Mouse (Mus musculus): ENCODE results near the gene Sec23b. TPM values are rescaled to one million over a fixed set of nuclear protein-coding genes. Genes with fewer than 3 reads are reported as not detected.

Sec23b gene
- 103 and 104 TPM in 2 replicates for polyA plus RNA-seq (2014; fragmentation: Nextera tagmentation; extraction: Ambion mirVana)

GRCm38 (mm10) chr2:144555820-144556552 lies at the start of gene Sec23b:
Sec23b (plus strand) TSS chr2:144556229.
- WGBS = under 1% methylated on average over 44 of the region's 44 CpGs
- Histone ChIP-seq H3K9me3 (ENCODE audit: control insufficient read depth, low read length) (no peaks in the 10 kb centered on the region), H3K27ac (replicated peaks; ENCODE audit: low read depth, low read length) (peak within 1 kb of the TSS; percentile 77), H3K27me3 (ENCODE audit: control insufficient read depth, insufficient read depth, low read length) (no peaks in the 10 kb centered on the region), H3K36me3 (ENCODE audit: control insufficient read depth, insufficient read depth, low read length) (peaks cover 2% of the 10 kb centered on the region; the same call in 1 of the 2 replicates), H3K4me2 (ENCODE audit: low read depth, severe bottlenecking) (peak within 1 kb of the TSS; percentile 59), H3K4me1 (ENCODE audit: control insufficient read depth, insufficient read depth, low read length) (0 out of 2 replicates have a peak, but pooled peaks cover 3% of the 10 kb centered on the region), H3K4me3 (ENCODE audit: low read depth, low read length) (peak within 1 kb of the TSS; percentile 79), H3K9ac (ENCODE audit: low read length) (peak within 1 kb of the TSS; percentile 84)
- peak; percentile 97 for DNase-seq (ENCODE audit: low spot score)
- peak; percentile 96 for ATAC-seq (ENCODE audit: insufficient number of reproducible peaks, low FRiP score, low TSS enrichment, low read depth)

GRCm38 (mm10) chr2:144514619-144515018 lies 41.4 kb upstream of the Sec23b start:
- no peak for ATAC-seq (ENCODE audit: insufficient number of reproducible peaks, low FRiP score, low TSS enrichment, low read depth)
- DNase-seq (ENCODE audit: low spot score) = no peak
- H3K4me1 ChIP-seq (ENCODE audit: control insufficient read depth, insufficient read depth, low read length) = no peaks in the 10 kb centered on the region
- no peak overlapping the region for H3K4me3 ChIP-seq (ENCODE audit: low read depth, low read length)
- H3K4me2 ChIP-seq (ENCODE audit: low read depth, severe bottlenecking) = no peak overlapping the region
- 85% methylated on average over 3 of the region's 3 CpGs for WGBS
- H3K27ac ChIP-seq (replicated peaks; ENCODE audit: low read depth, low read length) = no peak overlapping the region
- no peak overlapping the region for H3K9ac ChIP-seq (ENCODE audit: low read length)
- no peaks in the 10 kb centered on the region for H3K36me3 ChIP-seq (ENCODE audit: control insufficient read depth, insufficient read depth, low read length)
- H3K9me3 ChIP-seq (ENCODE audit: control insufficient read depth, low read length) = no peaks in the 10 kb centered on the region
- H3K27me3 ChIP-seq (ENCODE audit: control insufficient read depth, insufficient read depth, low read length) = no peaks in the 10 kb centered on the region

- Histone ChIP-seq H3K4me2 (ENCODE audit: low read depth, severe bottlenecking) (no peak overlapping the region), H3K9me3 (ENCODE audit: control insufficient read depth, low read length) (no peaks in the 10 kb centered on the region), H3K4me1 (ENCODE audit: control insufficient read depth, insufficient read depth, low read length) (no peaks in the 10 kb centered on the region), H3K36me3 (ENCODE audit: control insufficient read depth, insufficient read depth, low read length) (no peaks in the 10 kb centered on the region), H3K4me3 (ENCODE audit: low read depth, low read length) (no peak overlapping the region), H3K27me3 (ENCODE audit: control insufficient read depth, insufficient read depth, low read length) (no peaks in the 10 kb centered on the region), H3K9ac (ENCODE audit: low read length) (no peak overlapping the region), H3K27ac (replicated peaks; ENCODE audit: low read depth, low read length) (no peak overlapping the region)
- ATAC-seq (ENCODE audit: insufficient number of reproducible peaks, low FRiP score, low TSS enrichment, low read depth) = no peak
- DNase-seq (ENCODE audit: low spot score) = no peak
- 84% methylated on average over 3 of the region's 3 CpGs for WGBS
These were observed 36.3 kb upstream of the Sec23b start for GRCm38 (mm10) chr2:144519772-144520171.

GRCm38 (mm10) chr2:144525856-144526255 lies 30.2 kb upstream of the Sec23b start:
- DNase-seq (ENCODE audit: low spot score) (no peak), ATAC-seq (ENCODE audit: insufficient number of reproducible peaks, low FRiP score, low TSS enrichment, low read depth) (no peak)
- Histone ChIP-seq H3K4me2 (ENCODE audit: low read depth, severe bottlenecking) (no peak overlapping the region), H3K4me3 (ENCODE audit: low read depth, low read length) (no peak overlapping the region), H3K9ac (ENCODE audit: low read length) (no peak overlapping the region), H3K36me3 (ENCODE audit: control insufficient read depth, insufficient read depth, low read length) (no peaks in the 10 kb centered on the region), H3K27me3 (ENCODE audit: control insufficient read depth, insufficient read depth, low read length) (no peaks in the 10 kb centered on the region), H3K27ac (replicated peaks; ENCODE audit: low read depth, low read length) (no peak overlapping the region), H3K4me1 (ENCODE audit: control insufficient read depth, insufficient read depth, low read length) (peaks cover 4% of the 10 kb centered on the region; the same call in 1 of the 2 replicates), H3K9me3 (ENCODE audit: control insufficient read depth, low read length) (no peaks in the 10 kb centered on the region)
- WGBS = 61% methylated on average over 10 of the region's 10 CpGs

GRCm38 (mm10) chr2:144526981-144527820 lies 28.8 kb upstream of the Sec23b start, which contains the start of the genes Dzank1 and Polr3f:
Dzank1 (minus strand) TSS chr2:144527414.
Polr3f (plus strand) TSS chr2:144527718.
- H3K4me3 ChIP-seq (ENCODE audit: low read depth, low read length) = peak within 1 kb of the TSS; percentile 77
- ATAC-seq (ENCODE audit: insufficient number of reproducible peaks, low FRiP score, low TSS enrichment, low read depth) = peak; percentile 99
- H3K4me1 ChIP-seq (ENCODE audit: control insufficient read depth, insufficient read depth, low read length) = peaks cover 4% of the 10 kb centered on the region; the same call in 1 of the 2 replicates
- no peaks in the 10 kb centered on the region for H3K27me3 ChIP-seq (ENCODE audit: control insufficient read depth, insufficient read depth, low read length)
- H3K36me3 ChIP-seq (ENCODE audit: control insufficient read depth, insufficient read depth, low read length) = peaks cover 2% of the 10 kb centered on the region; the same call in 1 of the 2 replicates
- H3K9ac ChIP-seq (ENCODE audit: low read length) = peak within 1 kb of the TSS; percentile 83
- H3K27ac ChIP-seq (replicated peaks; ENCODE audit: low read depth, low read length) = peak within 1 kb of the TSS; percentile 43; the same call in 1 of the 2 replicates
- DNase-seq (ENCODE audit: low spot score) = peak; percentile 95
- no peaks in the 10 kb centered on the region for H3K9me3 ChIP-seq (ENCODE audit: control insufficient read depth, low read length)
- WGBS = 1% methylated on average over 50 of the region's 56 CpGs
- H3K4me2 ChIP-seq (ENCODE audit: low read depth, severe bottlenecking) = peak within 1 kb of the TSS; percentile 76

- Histone ChIP-seq H3K4me3 (ENCODE audit: low read depth, low read length) (peak overlapping the region; percentile 77), H3K4me2 (ENCODE audit: low read depth, severe bottlenecking) (peak overlapping the region; percentile 76)
- WGBS = 0% methylated on average over 25 of the region's 25 CpGs
These were observed 28.2 kb upstream of the Sec23b start for GRCm38 (mm10) chr2:144527821-144528174.

GRCm38 (mm10) chr2:144537123-144537522 lies 18.9 kb upstream of the Sec23b start:
- Histone ChIP-seq H3K27me3 (ENCODE audit: control insufficient read depth, insufficient read depth, low read length) (no peaks in the 10 kb centered on the region), H3K4me1 (ENCODE audit: control insufficient read depth, insufficient read depth, low read length) (no peaks in the 10 kb centered on the region), H3K36me3 (ENCODE audit: control insufficient read depth, insufficient read depth, low read length) (peaks cover 46% of the 10 kb centered on the region), H3K4me3 (ENCODE audit: low read depth, low read length) (no peak overlapping the region), H3K9ac (ENCODE audit: low read length) (no peak overlapping the region), H3K9me3 (ENCODE audit: control insufficient read depth, low read length) (no peaks in the 10 kb centered on the region), H3K27ac (replicated peaks; ENCODE audit: low read depth, low read length) (no peak overlapping the region), H3K4me2 (ENCODE audit: low read depth, severe bottlenecking) (no peak overlapping the region)
- DNase-seq (ENCODE audit: low spot score) (no peak), ATAC-seq (ENCODE audit: insufficient number of reproducible peaks, low FRiP score, low TSS enrichment, low read depth) (no peak)
- WGBS = 94% methylated on average over 7 of the region's 7 CpGs

More at GRCm38 (mm10) chr2:144527821-144528174, 28.2 kb upstream of the Sec23b start:
- DNase-seq (ENCODE audit: low spot score) (no peak), ATAC-seq (ENCODE audit: insufficient number of reproducible peaks, low FRiP score, low TSS enrichment, low read depth) (peak; percentile 22; the same call in 1 of the 2 replicates)
- Histone ChIP-seq H3K27ac (replicated peaks; ENCODE audit: low read depth, low read length) (peak overlapping the region; percentile 43; the same call in 1 of the 2 replicates), H3K4me1 (ENCODE audit: control insufficient read depth, insufficient read depth, low read length) (peaks cover 4% of the 10 kb centered on the region; the same call in 1 of the 2 replicates), H3K27me3 (ENCODE audit: control insufficient read depth, insufficient read depth, low read length) (no peaks in the 10 kb centered on the region), H3K9ac (ENCODE audit: low read length) (peak overlapping the region; percentile 83), H3K9me3 (ENCODE audit: control insufficient read depth, low read length) (no peaks in the 10 kb centered on the region), H3K36me3 (ENCODE audit: control insufficient read depth, insufficient read depth, low read length) (peaks cover 6% of the 10 kb centered on the region)

- H3K4me2 ChIP-seq (ENCODE audit: low read depth, severe bottlenecking) = no peak overlapping the region
- WGBS = 88% methylated on average over 4 of the region's 4 CpGs
- no peaks in the 10 kb centered on the region for H3K27me3 ChIP-seq (ENCODE audit: control insufficient read depth, insufficient read depth, low read length)
- H3K9ac ChIP-seq (ENCODE audit: low read length) = no peak overlapping the region
- DNase-seq (ENCODE audit: low spot score) (no peak), ATAC-seq (ENCODE audit: insufficient number of reproducible peaks, low FRiP score, low TSS enrichment, low read depth) (no peak)
- no peak overlapping the region for H3K27ac ChIP-seq (replicated peaks; ENCODE audit: low read depth, low read length)
- H3K36me3 ChIP-seq (ENCODE audit: control insufficient read depth, insufficient read depth, low read length) = peaks cover 23% of the 10 kb centered on the region
- no peaks in the 10 kb centered on the region for H3K4me1 ChIP-seq (ENCODE audit: control insufficient read depth, insufficient read depth, low read length)
- H3K9me3 ChIP-seq (ENCODE audit: control insufficient read depth, low read length) = no peaks in the 10 kb centered on the region
- no peak overlapping the region for H3K4me3 ChIP-seq (ENCODE audit: low read depth, low read length)
These were observed 14.8 kb upstream of the Sec23b start for GRCm38 (mm10) chr2:144541246-144541645.
